Mouse (Mus musculus): ENCODE measurements around the gene Snx1. TPM values are rescaled to one million over a fixed set of nuclear protein-coding genes. Genes with fewer than 3 reads are reported as not detected.

Snx1 gene
- 45.6 and 53.9 TPM in 2 replicates for polyA plus RNA-seq (2012; rRNA removed)

DNA sequence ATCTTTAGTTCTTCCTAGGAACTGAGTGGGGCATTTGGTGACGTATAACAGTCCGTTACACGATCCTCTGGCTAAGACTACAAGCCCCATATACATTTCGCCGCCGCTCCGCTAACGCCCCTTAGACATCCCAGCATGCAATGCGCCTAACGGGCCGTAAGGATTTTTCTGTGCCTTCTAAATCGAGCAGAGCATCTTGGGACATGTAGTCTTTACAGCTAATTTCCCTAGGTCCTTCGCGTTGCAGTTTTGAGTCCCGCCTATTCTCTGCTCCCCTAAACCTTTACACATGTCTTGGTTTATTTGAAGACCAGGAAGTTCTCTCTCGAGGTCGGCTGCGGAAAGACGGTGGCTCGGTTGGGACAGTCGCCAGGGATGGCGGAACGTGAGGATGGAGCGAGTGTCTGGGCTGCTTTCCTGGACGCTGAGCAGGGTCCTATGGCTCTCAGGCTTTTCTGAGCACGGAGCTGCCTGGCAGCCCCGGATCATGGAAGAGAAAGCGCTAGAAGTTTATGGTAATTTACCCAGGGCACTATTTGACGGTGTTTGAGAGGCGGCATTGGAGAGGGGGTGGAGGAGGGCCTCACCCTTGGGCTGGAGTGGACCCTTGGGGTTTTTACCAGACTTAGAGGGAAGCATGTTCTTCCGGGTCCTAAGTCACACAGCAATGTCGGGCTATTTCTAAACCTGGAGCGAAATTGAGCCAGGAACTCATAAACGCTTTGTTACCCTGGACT lies at the start of gene Snx1, which contains the start of gene Ciao2a:
TSS of gene Snx1 (minus strand) at position 132 of the 737 bp plus-strand sequence.
TSS of gene Ciao2a (plus strand) at position 156 of the 737 bp plus-strand sequence.

DNA sequence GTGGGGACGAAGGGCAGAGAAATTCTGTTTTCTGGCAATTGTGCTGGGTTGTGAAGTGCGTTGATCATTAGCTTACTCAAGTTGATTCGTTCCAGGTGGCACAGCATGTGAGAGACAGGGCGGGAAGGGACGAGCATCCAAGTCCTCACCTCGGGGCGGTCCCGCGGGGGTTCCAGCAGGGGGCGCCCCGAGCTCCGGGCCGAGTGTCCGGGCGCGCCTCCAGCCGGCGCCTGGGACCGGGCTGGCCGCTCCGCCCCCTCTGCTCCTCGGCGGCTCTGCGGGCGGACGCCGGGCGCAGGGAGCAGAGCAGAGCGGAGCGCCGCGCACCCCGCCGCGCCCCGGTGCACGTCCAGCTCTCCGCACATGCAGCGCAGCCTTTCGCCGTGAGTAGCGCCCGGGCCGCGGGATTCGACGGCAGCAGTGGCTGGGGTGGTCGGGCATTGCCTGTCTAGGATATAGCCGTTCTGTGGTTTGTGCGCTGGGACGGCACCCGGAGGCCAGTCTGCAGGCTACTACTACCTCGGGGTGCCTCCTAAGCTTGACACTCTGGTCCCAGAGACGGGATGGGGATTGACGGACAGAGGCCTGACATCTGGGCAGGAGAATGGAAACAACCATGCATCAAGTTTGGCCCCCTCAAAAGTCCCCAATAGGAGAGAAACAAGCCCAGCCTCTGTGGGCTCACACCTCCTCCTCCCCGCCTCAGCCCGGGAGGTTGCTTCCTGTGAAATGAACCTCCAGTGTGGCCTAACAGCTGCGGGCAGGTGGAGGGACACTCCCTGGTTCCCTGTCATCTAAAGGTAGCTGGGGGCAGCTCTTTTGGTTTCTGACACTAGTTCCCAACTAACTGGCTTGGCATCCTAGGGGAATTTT lies 31.8 kb upstream of the Snx1 start, which contains the start of gene Dapk2:
TSS of gene Dapk2 (plus strand) at position 266 of the 873 bp plus-strand sequence.

DNA sequence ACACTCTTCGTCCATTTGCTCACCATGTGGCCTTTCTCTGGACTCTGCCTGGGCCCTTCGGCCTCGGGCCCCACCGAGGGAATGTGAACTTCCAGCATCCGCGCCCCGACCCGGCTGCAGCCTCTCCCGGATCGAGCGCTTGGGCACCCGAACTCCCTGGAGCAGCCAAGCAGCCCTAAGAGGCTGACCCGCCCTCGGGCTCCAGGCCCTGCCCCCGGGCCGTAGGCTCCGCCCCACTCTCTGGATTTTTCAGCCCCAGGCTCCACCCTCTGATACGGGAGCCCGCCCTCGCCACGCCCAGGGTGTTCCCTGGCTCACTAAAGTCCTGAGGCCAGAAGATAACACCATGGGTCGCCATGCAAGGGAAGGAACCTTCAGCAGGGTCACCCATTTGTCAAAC lies 56.8 kb downstream of the Snx1 start, which contains the start of gene Snx22:
TSS of gene Snx22 (minus strand) at position 137 of the 400 bp plus-strand sequence.

DNA sequence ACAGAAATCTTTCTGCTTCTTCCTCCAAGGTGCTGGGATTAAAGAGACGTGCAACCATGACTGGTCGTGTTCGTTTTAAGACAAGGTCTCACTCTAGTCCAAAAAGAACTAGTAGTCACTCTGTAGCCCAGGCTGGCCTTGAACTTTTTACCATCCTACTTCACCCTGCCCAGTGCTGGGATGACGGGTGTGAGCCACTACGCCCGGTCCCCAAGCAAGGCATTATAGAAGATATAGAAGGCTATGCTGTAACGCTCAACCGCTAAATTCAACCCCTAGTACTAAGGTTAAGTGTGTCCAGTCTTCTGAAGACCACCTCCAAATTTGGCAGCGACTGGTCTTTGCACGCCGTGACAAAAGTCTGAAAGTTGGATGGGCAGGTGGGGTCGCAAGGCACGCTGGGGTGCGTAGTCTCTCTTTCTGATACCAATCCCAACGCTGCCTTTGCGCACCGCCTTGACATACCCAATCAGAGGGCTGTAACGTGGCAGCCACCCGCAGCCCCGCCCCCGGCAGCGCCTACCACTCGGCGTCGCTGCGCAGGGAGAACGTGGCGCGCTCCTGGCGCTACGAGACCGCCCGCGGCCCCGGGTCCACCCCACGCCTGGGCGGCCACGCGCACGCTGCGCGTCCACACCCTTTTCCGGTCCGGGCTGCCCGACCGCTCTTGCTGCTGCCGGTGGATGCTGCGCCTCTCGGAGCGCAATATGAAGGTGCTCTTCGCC lies 66.6 kb downstream of the Snx1 start, which contains the start of gene Ppib:
TSS of gene Ppib (plus strand) at position 640 of the 725 bp plus-strand sequence.

Other genes with a start within 250 kb of the Snx1 start
- gene Pclaf, start 236.3 kb downstream of the Snx1 start, polyA plus RNA-seq (2012; rRNA removed) = 75.5 and 80.0 TPM in 2 replicates
- gene Trip4, start 217.8 kb downstream of the Snx1 start, polyA plus RNA-seq (2012; rRNA removed) = 5.0 and 5.6 TPM in 2 replicates
- gene Csnk1g1, start 217.7 kb downstream of the Snx1 start, polyA plus RNA-seq (2012; rRNA removed) = 2.6 and 3.0 TPM in 2 replicates
- gene Ppib, start 66.4 kb downstream of the Snx1 start, polyA plus RNA-seq (2012; rRNA removed) = 285 and 315 TPM in 2 replicates
- gene Snx22, start 56.9 kb downstream of the Snx1 start, polyA plus RNA-seq (2012; rRNA removed) = 29.0 and 35.2 TPM in 2 replicates
- 44.4 and 63.5 TPM in 2 replicates for gene Ciao2a, start within 50 bp of the Snx1 start, polyA plus RNA-seq (2012; rRNA removed)
- 10.4 and 13.4 TPM in 2 replicates for gene Dapk2, start 31.6 kb upstream of the Snx1 start, polyA plus RNA-seq (2012; rRNA removed)
- 22.7 and 26.3 TPM in 2 replicates for gene Herc1, start 223.9 kb upstream of the Snx1 start, polyA plus RNA-seq (2012; rRNA removed)

All from liver, embryonic 14 days (tissue).